Mouse (Mus musculus): ENCODE measurements around the gene Sept10. TPM values are rescaled to one million over a fixed set of nuclear protein-coding genes. Genes with fewer than 3 reads are reported as not detected.

The Sept10 gene
- 14.9 TPM for polyA plus RNA-seq (2014; fragmentation: Illumina TruSeq; extraction: RNeasy Lipid Tissue Mini Kit (QIAGEN cat#74804); ENCODE audit: insufficient read depth, low read depth, low replicate concordance)

GRCm38 (mm10) chr10:59221473-59222270 lies at the start of gene Sept10, which contains the start of gene Sowahc:
Gene Sept10 (minus strand): TSS chr10:59221847.
Gene Sowahc (plus strand): TSS chr10:59221953.

Other genes starting within 250 kb of the Sept10 start
- gene Sowahc, start 106 bp upstream of the Sept10 start, polyA plus RNA-seq (2014; fragmentation: Illumina TruSeq; extraction: RNeasy Lipid Tissue Mini Kit (QIAGEN cat#74804); ENCODE audit: insufficient read depth, low read depth, low replicate concordance) = 9.2 TPM
- gene P4ha1, start 101.4 kb upstream of the Sept10 start, polyA plus RNA-seq (2014; fragmentation: Illumina TruSeq; extraction: RNeasy Lipid Tissue Mini Kit (QIAGEN cat#74804); ENCODE audit: insufficient read depth, low read depth, low replicate concordance) = 43.2 TPM
- gene Gm10273, start 173.8 kb upstream of the Sept10 start, polyA plus RNA-seq (2014; fragmentation: Illumina TruSeq; extraction: RNeasy Lipid Tissue Mini Kit (QIAGEN cat#74804); ENCODE audit: insufficient read depth, low read depth, low replicate concordance) = 0.83 TPM
- 0.45 TPM for gene Pla2g12b, start 181.8 kb upstream of the Sept10 start, polyA plus RNA-seq (2014; fragmentation: Illumina TruSeq; extraction: RNeasy Lipid Tissue Mini Kit (QIAGEN cat#74804); ENCODE audit: insufficient read depth, low read depth, low replicate concordance)
- 0.56 TPM for gene Oit3, start 219.9 kb upstream of the Sept10 start, polyA plus RNA-seq (2014; fragmentation: Illumina TruSeq; extraction: RNeasy Lipid Tissue Mini Kit (QIAGEN cat#74804); ENCODE audit: insufficient read depth, low read depth, low replicate concordance)

All from lung, adult 10 weeks (tissue).